Mouse (Mus musculus): ENCODE results near the gene Uvrag.

- TF ChIP-seq FLI1 (IDR thresholded peaks at IDR 0.05; ENCODE audit: low read length) (no peak), GATA1 (IDR thresholded peaks at IDR 0.05; ENCODE audit: borderline replicate concordance, low read length) (no peak)
Observed at GRCm38 (mm10) chr7:99086646-99087443, 54.1 kb downstream of the Uvrag start.
